Mouse (Mus musculus): Measurements from ENCODE around the gene Il1r1. TPM values are rescaled to one million over a fixed set of nuclear protein-coding genes. Genes with fewer than 3 reads are reported as not detected.
"Not testable (repeated sequence)": the region's sequence is repeated elsewhere in the genome, so short reads cannot be mapped to it uniquely, and the experiment has no call there.

The Il1r1 gene
- polyA plus RNA-seq, 1 experiment from 2014 or later = 7.5 TPM

DNA sequence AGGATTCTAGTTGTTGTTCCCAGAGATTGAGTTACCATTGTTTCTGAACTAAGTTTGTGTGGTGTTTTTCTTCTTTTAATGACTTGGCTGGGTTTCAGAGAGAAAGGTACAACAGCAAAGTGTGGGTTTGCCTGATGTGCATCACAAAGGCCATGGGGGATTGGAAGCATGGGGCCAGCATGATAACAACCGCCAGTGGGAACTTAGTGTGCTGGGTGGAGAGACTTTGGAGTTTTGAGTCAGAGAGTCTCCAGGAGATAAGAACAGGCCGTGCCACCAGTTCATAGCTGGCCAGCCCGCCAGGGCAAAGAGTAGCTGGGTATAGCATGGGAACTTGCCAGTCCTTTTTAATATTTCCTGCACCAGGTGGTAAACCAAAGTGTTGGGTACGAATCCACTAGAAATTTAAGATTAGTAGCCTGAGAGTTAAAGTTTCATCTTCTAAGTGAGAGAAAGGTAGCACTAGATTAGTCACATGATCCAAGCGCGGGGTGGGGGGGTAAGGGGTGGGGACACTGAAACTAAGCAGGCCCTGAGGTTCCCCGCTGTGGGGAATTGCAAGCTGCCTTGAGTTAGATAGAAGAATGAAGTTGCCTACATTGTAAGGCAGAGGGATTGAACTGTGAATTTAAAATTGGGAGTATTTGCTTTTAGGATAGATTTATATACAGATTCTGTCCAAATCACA is 78.4 kb downstream of the Il1r1 start:
- 75% methylated on average over 7 of the region's 7 CpGs for WGBS
- H3K9ac ChIP-seq = no peak overlapping the region
- no peak overlapping the region for H3K27ac ChIP-seq
- no peaks in the 10 kb centered on the region for H3K36me3 ChIP-seq
- no peak overlapping the region for H3K4me2 ChIP-seq (replicated peaks)
- H3K9me3 ChIP-seq = no peaks in the 10 kb centered on the region
- no peak overlapping the region for H3K4me3 ChIP-seq (replicated peaks)
- no peak for ATAC-seq
- no peaks in the 10 kb centered on the region for H3K4me1 ChIP-seq (replicated peaks)
- no peaks in the 10 kb centered on the region for H3K27me3 ChIP-seq (replicated peaks)

DNA sequence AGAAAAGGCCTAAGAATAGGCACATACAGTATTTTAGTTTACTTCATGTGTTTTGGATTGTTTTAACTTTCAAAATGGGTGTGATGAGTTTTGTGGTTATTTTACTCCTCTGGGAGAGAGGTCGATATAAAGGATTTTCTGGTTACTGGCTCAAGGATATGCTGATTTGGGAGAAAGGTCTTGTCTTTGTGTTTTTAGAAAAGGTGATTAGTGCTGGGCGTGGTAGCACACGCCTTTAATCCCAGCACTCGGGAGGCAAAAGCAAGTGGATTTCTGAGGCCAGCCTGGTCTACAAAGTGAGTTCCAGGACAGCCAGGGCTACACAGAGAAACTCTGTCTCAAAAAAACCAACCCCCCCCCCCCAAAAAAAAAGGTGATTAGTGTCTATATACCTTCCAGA is 79.4 kb downstream of the Il1r1 start:
- H3K9me3 ChIP-seq; H3K27me3 ChIP-seq (replicated peaks); H3K27ac ChIP-seq; ATAC-seq; H3K4me3 ChIP-seq (replicated peaks); H3K4me1 ChIP-seq (replicated peaks); H3K4me2 ChIP-seq (replicated peaks); H3K9ac ChIP-seq; H3K36me3 ChIP-seq: not testable (repeated sequence)
- WGBS = 78% methylated on average over 4 of the region's 4 CpGs

DNA sequence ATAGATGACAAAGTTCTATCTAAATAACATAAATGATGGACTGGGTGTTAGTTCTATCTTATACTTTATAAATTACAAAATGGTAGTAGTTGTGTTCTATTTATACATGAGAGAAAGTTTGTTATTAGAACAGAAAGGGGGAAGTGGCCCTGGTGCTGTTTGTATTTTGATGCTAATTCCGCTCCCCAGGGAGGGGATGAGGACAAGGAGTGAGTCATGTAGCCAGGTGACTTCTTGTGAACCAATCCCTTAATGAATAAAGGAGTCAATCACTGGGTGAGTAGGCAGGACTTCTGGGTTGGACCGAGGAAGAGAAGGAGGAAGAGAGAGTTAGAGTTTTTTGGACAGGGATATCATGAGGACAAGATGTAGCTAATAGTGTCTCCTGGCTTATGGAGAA is 81.2 kb downstream of the Il1r1 start:
- no peak for ATAC-seq

DNA sequence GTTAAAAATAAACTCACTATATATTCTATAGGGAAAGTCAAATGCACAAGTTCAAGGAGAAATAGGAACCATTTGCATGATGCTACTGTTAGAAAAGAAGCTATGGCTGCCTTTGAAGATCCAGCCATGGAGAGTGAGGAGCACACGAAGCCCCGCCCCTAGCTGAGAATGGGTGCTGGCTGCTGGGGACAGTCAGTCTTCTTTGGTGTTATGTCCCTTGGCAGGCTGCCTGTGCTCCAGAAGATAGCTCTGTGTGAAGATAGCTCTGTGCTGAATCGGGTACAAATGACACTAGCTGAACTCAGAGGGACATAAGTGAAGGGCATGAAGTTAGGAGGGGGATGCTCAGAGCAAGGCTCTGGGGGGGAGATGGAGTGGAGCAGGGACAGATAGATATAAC is 86.2 kb downstream of the Il1r1 start:
- no peak overlapping the region for H3K4me2 ChIP-seq (replicated peaks)
- ATAC-seq = no peak
- WGBS = 83% methylated on average over 3 of the region's 3 CpGs
- H3K9ac ChIP-seq = no peak overlapping the region
- H3K36me3 ChIP-seq = no peaks in the 10 kb centered on the region
- H3K27ac ChIP-seq = no peak overlapping the region
- H3K27me3 ChIP-seq (replicated peaks) = no peaks in the 10 kb centered on the region
- no peaks in the 10 kb centered on the region for H3K4me1 ChIP-seq (replicated peaks)
- no peak overlapping the region for H3K4me3 ChIP-seq (replicated peaks)
- no peaks in the 10 kb centered on the region for H3K9me3 ChIP-seq

More for the DNA sequence above, 81.2 kb downstream of the Il1r1 start:
- Histone ChIP-seq H3K4me3 (replicated peaks) (no peak overlapping the region), H3K36me3 (no peaks in the 10 kb centered on the region), H3K9ac (no peak overlapping the region), H3K4me1 (replicated peaks) (no peaks in the 10 kb centered on the region), H3K27me3 (replicated peaks) (no peaks in the 10 kb centered on the region), H3K4me2 (replicated peaks) (no peak overlapping the region), H3K9me3 (no peaks in the 10 kb centered on the region), H3K27ac (no peak overlapping the region)
- 73% methylated on average over 2 of the region's 2 CpGs for whole genome bisulfite sequencing

DNA sequence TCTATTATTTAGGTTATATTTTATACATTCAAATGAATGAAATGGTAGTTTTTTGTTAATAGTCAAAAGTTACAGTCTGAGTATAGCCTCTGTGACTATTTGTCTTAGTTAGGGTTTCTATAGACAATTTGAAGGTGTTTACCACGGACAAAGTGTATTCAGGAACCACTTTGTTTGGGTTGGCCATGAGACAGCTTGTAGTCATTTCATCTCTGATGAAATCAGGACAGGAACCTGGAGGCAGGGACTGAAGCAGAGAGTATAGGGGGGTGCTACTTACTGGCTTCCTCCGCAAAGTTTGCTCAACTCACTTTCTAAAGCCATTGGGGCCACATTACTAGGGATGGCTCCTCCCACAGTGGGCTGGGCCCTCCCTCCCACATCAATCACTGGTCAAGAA is 86.7 kb downstream of the Il1r1 start:
- Histone ChIP-seq H3K27ac (no peak overlapping the region), H3K9me3 (no peaks in the 10 kb centered on the region), H3K36me3 (no peaks in the 10 kb centered on the region), H3K27me3 (replicated peaks) (no peaks in the 10 kb centered on the region), H3K4me3 (replicated peaks) (no peak overlapping the region), H3K9ac (no peak overlapping the region), H3K4me2 (replicated peaks) (no peak overlapping the region), H3K4me1 (replicated peaks) (no peaks in the 10 kb centered on the region)
- 75% methylated on average over 2 of the region's 2 CpGs for WGBS
- no peak for ATAC-seq

DNA sequence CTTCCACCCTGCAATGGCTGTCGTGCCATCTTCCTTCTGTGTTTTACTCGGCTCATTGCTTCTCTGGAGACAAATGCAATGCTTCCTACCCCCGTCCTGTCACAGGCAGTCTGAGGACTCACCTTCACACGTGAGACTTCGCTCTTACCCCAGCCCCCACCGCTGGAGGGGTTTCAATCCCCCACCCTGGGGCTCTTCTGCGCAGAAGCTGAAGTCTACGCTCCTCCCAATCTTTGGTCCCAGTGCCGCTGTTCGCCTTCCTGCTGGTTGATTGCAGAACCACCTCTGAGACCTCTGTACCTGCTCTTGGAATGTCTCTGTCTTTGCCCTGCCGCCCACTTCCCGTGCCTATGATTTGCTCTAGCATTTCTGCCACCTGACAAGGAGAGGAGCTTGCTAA is 89.1 kb downstream of the Il1r1 start:
- H3K4me1 ChIP-seq (replicated peaks) = no peaks in the 10 kb centered on the region
- H3K27me3 ChIP-seq (replicated peaks) = no peaks in the 10 kb centered on the region
- no peaks in the 10 kb centered on the region for H3K9me3 ChIP-seq
- 78% methylated on average over 12 of the region's 12 CpGs for WGBS
- no peak overlapping the region for H3K27ac ChIP-seq
- no peak for ATAC-seq
- no peak overlapping the region for H3K9ac ChIP-seq
- no peak overlapping the region for H3K4me3 ChIP-seq (replicated peaks)
- no peak overlapping the region for H3K4me2 ChIP-seq (replicated peaks)
- no peaks in the 10 kb centered on the region for H3K36me3 ChIP-seq

DNA sequence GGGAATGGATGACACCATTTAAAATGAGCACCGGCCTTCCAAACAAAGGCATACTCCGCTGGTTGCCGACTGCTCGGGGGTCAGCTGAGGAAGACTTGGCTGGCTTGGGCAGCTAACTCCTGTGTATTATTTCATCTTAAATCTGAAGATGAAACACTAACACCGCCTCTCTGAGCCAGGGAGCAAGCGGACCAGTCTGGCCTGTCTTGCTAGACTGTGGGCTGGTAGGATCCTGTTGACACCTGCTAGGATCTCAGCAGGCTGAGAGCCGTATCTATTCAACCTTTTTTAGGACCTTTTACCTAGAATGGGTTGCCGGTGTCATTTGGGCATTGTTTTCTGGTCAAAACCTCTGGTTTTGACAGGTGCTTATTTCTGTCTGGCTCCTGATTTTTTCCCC is 92.8 kb downstream of the Il1r1 start:
- 84% methylated on average over 8 of the region's 8 CpGs for WGBS
- no peaks in the 10 kb centered on the region for H3K9me3 ChIP-seq
- H3K27me3 ChIP-seq (replicated peaks) = no peaks in the 10 kb centered on the region
- H3K4me2 ChIP-seq (replicated peaks) = no peak overlapping the region
- no peak for ATAC-seq
- no peaks in the 10 kb centered on the region for H3K36me3 ChIP-seq
- no peak overlapping the region for H3K9ac ChIP-seq
- H3K27ac ChIP-seq = no peak overlapping the region
- no peak overlapping the region for H3K4me3 ChIP-seq (replicated peaks)
- H3K4me1 ChIP-seq (replicated peaks) = no peaks in the 10 kb centered on the region

DNA sequence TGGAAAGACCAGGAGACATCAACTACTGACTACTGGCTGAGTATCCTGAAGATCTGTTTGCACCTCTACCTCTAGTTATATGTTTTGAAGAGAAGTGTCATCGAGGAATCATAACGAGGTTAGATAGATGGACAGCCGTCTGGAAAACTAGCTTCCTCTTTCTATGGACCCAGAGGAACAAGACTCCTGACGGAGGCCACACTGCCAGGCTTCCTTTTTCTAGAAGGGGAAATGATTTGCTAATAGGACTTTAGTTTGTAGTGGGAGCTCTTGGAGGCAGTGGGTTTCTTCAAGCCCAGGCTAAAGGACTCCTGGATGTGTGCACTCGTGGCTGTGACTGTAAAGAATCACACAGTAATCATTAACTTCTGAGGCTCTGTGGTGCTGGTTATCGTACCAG is 96.9 kb downstream of the Il1r1 start:
- H3K9me3 ChIP-seq = no peaks in the 10 kb centered on the region
- no peak for ATAC-seq
- H3K27me3 ChIP-seq (replicated peaks) = 0 out of 2 replicates have a peak, but pooled peaks cover 6% of the 10 kb centered on the region
- H3K9ac ChIP-seq = no peak overlapping the region
- WGBS = 75% methylated on average over 6 of the region's 6 CpGs
- no peak overlapping the region for H3K4me3 ChIP-seq (replicated peaks)
- H3K36me3 ChIP-seq = no peaks in the 10 kb centered on the region
- peaks cover 7% of the 10 kb centered on the region; the same call in 1 of the 2 replicates for H3K4me1 ChIP-seq (replicated peaks)
- H3K27ac ChIP-seq = no peak overlapping the region
- H3K4me2 ChIP-seq (replicated peaks) = no peak overlapping the region

DNA sequence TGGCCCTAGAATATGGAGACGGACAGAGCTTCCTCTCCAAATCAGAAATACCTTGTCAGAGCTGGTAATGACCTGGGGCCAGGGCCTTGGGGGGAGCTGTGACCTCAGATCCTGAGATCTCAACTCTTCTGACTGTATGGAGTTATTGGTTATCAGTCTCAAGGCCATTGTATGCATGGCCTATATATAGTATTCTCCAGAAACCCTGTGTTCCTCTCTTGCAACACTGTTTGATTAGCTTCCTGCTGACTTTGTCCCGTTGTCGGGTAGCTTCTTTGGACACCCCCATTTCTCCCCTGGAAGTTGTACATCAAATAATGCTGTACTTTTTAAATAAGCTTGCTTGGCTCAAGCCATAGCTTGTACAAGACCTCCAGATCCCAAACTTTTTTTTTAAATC is 97.7 kb downstream of the Il1r1 start:
- 80% methylated on average over 3 of the region's 3 CpGs for WGBS
- Histone ChIP-seq H3K9me3 (no peaks in the 10 kb centered on the region), H3K9ac (no peak overlapping the region), H3K4me3 (replicated peaks) (no peak overlapping the region), H3K27me3 (replicated peaks) (0 out of 2 replicates have a peak, but pooled peaks cover 6% of the 10 kb centered on the region), H3K4me1 (replicated peaks) (peaks cover 7% of the 10 kb centered on the region; the same call in 1 of the 2 replicates), H3K36me3 (no peaks in the 10 kb centered on the region), H3K27ac (no peak overlapping the region), H3K4me2 (replicated peaks) (no peak overlapping the region)
- no peak for ATAC-seq

DNA sequence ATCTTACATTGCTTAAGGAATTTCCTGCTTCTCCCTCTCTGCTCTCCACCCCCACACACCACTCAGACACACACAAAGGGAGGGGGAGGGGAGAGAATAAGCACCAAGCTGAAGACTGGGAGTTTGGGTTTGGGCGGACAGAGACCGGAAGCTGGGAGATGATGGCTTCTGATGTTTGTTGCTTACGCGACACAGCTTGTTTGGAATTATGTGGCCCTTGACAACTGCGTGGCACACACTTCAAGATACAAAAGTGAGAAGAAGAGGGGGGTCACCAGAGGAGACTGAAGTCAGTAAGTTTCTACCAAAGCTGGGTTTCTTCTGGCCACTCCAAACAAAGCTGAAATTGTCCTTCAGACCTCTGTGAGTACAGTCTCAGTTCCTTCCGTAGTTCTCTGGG is 99.6 kb downstream of the Il1r1 start, which contains the start of gene Il1rl2:
Il1rl2 (plus strand) TSS at position 154 of the 400 bp plus-strand sequence.
- Histone ChIP-seq H3K27me3 (replicated peaks) (0 out of 2 replicates have a peak, but pooled peaks cover 6% of the 10 kb centered on the region), H3K9me3 (no peaks in the 10 kb centered on the region), H3K4me1 (replicated peaks) (peaks cover 7% of the 10 kb centered on the region; the same call in 1 of the 2 replicates), H3K36me3 (no peaks in the 10 kb centered on the region), H3K9ac (peak within 1 kb of the TSS; percentile 40; the same call in 1 of the 2 replicates), H3K27ac (no peak within 1 kb of the TSS), H3K4me2 (replicated peaks) (peak within 1 kb of the TSS; percentile 89), H3K4me3 (replicated peaks) (peak within 1 kb of the TSS; percentile 43)
- peak; percentile 31; the same call in 1 of the 2 replicates for ATAC-seq
- WGBS = 35% methylated on average over 6 of the region's 6 CpGs

DNA sequence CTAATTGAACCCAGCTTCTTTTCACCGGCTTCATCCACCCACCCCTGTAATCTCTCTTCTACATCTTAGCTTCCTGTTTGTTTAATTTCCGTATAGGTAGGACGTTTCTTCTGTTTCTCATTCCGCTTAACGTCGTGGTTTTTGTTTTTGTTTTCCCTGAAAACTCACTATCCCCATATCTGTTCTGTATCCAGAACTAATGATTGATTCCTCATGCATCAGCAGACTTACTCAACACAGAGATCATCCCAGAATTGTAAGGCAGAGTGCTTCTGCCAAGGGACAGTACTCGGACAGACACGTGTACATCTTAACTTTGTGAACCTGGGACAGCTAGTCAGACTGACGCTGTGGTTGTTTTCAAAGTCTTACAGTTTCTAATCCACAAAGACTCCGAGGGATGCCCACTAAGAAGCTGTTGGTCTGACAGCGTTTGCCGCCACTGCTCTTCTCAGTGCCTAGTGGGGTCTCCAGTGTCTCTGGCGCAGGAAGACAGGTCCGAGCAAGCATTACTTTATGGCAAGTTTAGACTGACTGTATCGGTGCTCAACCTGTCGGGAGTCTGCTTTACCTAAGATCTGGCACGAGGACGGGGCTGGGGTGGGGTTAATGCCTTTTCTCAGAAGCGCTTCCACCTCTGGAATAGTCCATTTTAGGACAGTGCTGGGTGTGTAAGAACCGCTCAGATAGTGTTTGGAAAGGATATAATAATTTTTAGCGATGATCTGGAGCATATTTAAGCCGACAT is 100.2 kb downstream of the Il1r1 start:
- H3K27me3 ChIP-seq (replicated peaks) = 0 out of 2 replicates have a peak, but pooled peaks cover 6% of the 10 kb centered on the region

DNA sequence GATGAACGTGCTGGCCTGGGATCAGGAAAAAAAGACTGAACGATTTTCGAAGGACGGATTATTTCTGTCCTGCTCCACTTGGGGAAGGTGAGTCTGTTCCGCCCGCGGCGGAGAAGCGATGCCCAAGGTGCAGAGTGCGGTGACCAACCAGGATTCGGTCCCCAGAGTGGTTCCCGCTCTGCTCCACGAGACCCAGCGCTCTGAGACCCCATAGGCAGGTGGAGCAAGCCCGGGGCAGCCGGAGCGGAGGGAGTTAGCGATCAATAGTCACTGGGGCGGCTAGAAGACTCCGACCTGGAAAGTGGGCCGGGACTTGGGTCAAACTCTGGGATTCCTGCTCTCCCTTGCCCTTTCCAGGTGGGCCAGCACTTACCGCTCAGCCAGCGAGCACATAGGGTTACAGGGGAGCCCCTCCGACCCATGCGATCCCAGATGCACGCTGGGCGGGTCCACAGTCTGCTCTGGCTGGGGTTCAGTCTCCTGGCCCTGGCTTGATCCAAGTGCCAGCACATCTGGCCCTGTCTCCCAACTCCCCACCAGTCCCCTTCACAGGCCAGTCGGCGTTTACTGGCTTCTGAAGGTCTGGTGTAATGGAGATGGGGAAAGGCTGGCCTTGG is 100.9 kb downstream of the Il1r1 start:
- Histone ChIP-seq H3K9ac (peak overlapping the region; percentile 40; the same call in 1 of the 2 replicates), H3K27me3 (replicated peaks) (0 out of 2 replicates have a peak, but pooled peaks cover 6% of the 10 kb centered on the region), H3K27ac (no peak overlapping the region), H3K4me1 (replicated peaks) (peaks cover 7% of the 10 kb centered on the region; the same call in 1 of the 2 replicates), H3K9me3 (no peaks in the 10 kb centered on the region), H3K4me2 (replicated peaks) (peak overlapping the region; percentile 89), H3K36me3 (no peaks in the 10 kb centered on the region), H3K4me3 (replicated peaks) (peak overlapping the region; percentile 43)
- ATAC-seq = peak; percentile 36
- WGBS = 8% methylated on average over 29 of the region's 29 CpGs

More for the DNA sequence above, 100.2 kb downstream of the Il1r1 start:
- H3K4me1 ChIP-seq (replicated peaks) = peaks cover 7% of the 10 kb centered on the region; the same call in 1 of the 2 replicates
- H3K9me3 ChIP-seq = no peaks in the 10 kb centered on the region
- peak overlapping the region; percentile 43 for H3K4me3 ChIP-seq (replicated peaks)
- H3K36me3 ChIP-seq = no peaks in the 10 kb centered on the region
- WGBS = 5% methylated on average over 22 of the region's 22 CpGs
- H3K27ac ChIP-seq = no peak overlapping the region
- H3K4me2 ChIP-seq (replicated peaks) = peak overlapping the region; percentile 89
- peak overlapping the region; percentile 40; the same call in 1 of the 2 replicates for H3K9ac ChIP-seq
- ATAC-seq = peak; percentile 59
